Mouse (Mus musculus): Measurements from ENCODE around the gene Kalrn. TPM values are rescaled to one million over a fixed set of nuclear protein-coding genes. Genes with fewer than 3 reads are reported as not detected.
"Not testable (repeated sequence)": the region's sequence is repeated elsewhere in the genome, so short reads cannot be mapped to it uniquely, and the experiment has no call there.

The Kalrn gene
- polyA plus RNA-seq, 1 experiment from 2014 or later: 14.4 TPM

DNA sequence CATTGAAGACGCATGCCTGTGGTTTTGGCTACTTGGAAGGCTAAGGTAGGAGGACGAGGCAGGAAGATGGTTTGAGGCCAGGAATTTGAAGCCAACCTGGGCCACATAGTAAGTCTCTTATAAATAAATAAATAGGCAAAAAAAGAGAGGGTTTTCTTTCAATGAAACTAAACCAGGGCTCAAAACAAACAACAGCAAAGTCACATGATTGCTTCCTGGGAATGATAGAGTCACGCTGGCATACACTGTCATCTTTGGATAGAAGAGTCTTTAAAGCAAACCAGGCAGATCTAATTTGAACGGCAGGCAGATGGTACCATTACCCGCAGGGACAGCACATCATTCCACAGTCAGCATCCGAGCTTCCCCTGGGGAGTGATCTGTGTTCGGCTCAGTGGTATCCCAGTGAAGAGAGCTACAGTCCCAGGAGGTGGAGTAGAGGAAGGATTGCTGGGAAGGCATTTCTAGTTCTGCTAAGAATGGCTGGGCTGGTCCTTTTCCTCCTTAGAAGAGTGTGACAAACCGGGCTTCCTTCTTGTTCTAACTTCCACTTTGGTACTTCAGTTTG, 483.7 kb downstream of the Kalrn start:
- H3K9me3 ChIP-seq: no peaks in the 10 kb centered on the region
- H3K4me1 ChIP-seq (replicated peaks): peaks cover 26% of the 10 kb centered on the region
- ATAC-seq: no peak
- 61% methylated on average over 8 of the region's 8 CpGs for WGBS
- H3K4me3 ChIP-seq (replicated peaks): no peak overlapping the region
- no peaks in the 10 kb centered on the region for H3K27me3 ChIP-seq (replicated peaks)
- H3K36me3 ChIP-seq: no peaks in the 10 kb centered on the region
- no peak overlapping the region for H3K9ac ChIP-seq
- no peak overlapping the region for H3K4me2 ChIP-seq (replicated peaks)
- H3K27ac ChIP-seq: no peak overlapping the region

DNA sequence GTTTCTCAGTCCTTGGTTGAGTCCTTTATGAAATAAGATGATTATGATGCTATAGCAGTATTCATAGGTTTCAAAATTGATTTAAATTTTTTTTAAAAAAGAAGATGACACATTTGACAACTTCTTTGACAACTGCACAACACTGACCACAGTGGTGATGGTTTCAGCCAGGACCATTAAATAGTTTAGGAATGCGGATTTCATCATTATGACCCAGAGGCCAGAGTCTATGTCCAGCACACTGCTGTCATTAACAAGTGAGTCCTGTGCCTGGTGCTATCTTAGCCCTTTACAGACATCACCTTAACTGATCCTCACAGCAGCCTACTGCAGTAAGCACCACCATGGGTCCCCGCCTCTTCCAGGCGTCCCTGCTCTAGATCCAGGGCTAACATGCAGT, 484.3 kb downstream of the Kalrn start:
- no peak overlapping the region for H3K4me2 ChIP-seq (replicated peaks)
- H3K27me3 ChIP-seq (replicated peaks): no peaks in the 10 kb centered on the region
- H3K36me3 ChIP-seq: no peaks in the 10 kb centered on the region
- no peak for ATAC-seq
- H3K9ac ChIP-seq: no peak overlapping the region
- H3K4me1 ChIP-seq (replicated peaks): peaks cover 22% of the 10 kb centered on the region
- WGBS: 87% methylated on average over 3 of the region's 3 CpGs
- no peak overlapping the region for H3K4me3 ChIP-seq (replicated peaks)
- no peak overlapping the region for H3K27ac ChIP-seq
- H3K9me3 ChIP-seq: no peaks in the 10 kb centered on the region

DNA sequence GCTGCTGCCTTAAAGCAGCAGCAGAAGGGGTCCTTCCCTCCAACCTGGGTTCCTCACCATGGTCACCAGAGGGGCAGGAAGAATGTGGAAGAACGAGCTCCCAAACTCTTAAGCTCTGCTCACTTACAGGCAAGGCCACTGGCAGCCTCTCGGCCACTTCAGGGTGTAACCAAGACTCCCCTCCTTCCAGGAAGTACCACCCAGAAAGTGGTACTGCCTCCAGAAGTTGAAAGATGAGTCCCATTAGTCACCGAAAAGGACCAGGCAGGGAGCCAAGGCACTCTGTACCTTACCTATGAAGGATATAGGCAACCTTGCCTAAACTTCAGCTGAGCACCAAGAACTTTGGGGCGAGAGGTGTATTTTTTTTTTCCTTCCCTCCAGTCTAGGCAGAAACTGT, 485.0 kb downstream of the Kalrn start:
- Histone ChIP-seq H3K4me3 (replicated peaks) (no peak overlapping the region), H3K4me1 (replicated peaks) (peaks cover 17% of the 10 kb centered on the region), H3K9ac (no peak overlapping the region), H3K36me3 (no peaks in the 10 kb centered on the region), H3K27ac (no peak overlapping the region), H3K4me2 (replicated peaks) (no peak overlapping the region), H3K27me3 (replicated peaks) (no peaks in the 10 kb centered on the region), H3K9me3 (no peaks in the 10 kb centered on the region)
- no peak for ATAC-seq
- 50% methylated on average over 4 of the region's 4 CpGs for WGBS

DNA sequence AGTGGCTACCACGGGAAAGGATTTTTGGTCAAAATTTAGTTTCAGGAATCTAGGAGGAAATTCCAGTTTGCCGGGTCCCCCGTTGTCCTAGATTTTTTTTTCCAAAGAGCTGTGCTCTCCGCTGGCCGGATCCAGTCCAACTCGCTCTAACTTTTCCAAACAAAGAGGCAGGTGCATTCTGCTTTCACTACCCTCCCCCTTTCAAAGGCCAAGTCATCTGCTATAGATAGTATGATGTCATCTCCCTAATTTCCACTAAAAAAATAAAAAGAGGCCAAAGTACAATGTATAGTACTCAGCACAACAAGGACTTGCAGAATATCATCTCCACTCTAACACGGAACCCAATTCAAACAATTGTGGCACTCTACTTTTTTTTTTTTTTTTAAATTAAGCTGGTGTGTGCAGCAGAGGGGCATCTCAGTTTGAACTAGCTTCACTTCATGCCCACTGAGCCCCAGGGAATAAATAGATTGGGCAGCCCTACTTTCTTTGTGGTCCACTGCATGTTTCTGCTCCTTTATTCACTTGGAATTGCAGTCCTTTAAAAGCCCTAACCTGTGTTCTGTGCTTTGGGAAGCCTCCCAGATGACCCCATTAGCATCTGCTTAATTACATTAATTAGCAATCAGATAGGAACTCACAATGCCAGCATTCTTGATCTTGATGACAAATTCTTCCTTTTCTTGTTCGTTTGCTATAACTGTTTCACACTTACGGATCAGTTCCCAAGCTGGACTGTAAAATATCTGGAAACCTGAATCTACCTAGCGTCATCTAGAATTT, 489.0 kb downstream of the Kalrn start:
- Histone ChIP-seq H3K9me3 (no peaks in the 10 kb centered on the region), H3K27me3 (replicated peaks) (no peaks in the 10 kb centered on the region), H3K9ac (no peak overlapping the region), H3K36me3 (no peaks in the 10 kb centered on the region), H3K4me2 (replicated peaks) (no peak overlapping the region), H3K4me3 (replicated peaks) (no peak overlapping the region), H3K27ac (no peak overlapping the region), H3K4me1 (replicated peaks) (peaks cover 31% of the 10 kb centered on the region)
- WGBS: 68% methylated on average over 10 of the region's 10 CpGs
- no peak for ATAC-seq

DNA sequence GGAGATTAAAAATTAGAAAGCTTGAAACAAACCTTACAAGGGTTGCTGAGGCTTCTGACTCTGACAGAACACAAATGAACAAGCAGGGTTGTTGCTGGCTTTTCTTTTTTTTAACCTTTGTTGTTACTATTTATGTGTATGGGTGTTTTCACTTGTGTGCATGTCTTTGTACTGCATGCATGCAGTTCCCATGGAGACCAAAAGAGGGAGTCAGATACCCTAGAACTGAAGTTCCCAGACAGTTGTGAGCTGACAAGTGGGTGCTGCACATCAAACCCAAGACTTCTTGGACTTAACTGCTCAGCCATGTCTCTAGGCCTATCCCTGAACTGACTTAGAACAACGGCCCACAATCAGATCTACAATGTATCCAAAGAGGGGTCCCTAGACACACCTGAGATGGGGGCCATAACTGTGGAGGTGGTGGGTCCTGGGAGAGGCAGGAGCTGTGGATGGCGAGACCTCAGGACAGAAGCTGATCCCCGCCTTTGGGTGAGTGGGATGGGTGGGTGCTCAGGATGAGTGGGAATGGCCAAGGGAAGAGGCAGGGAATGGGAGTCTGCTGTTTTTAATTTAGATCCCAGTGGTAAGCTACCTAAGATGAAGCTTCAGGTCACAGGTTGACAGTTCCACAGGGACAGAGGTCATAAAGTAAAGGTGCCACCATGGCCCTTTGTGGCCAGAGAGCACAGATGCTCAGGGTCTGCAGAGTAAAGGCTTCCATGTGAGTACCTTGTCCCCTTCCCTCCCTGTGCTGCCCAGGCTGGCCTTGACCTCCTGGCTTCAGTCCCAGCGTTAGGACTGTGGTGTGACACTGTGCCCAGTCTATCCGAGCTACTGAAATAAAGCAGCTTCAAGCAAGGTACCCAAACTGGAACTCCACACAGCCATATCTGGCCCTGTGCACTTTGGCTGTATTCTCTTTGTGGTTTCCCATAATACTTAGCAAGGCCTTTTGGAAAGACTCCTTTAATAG, 490.6 kb downstream of the Kalrn start:
- no peak overlapping the region for H3K9ac ChIP-seq
- H3K27ac ChIP-seq: peak overlapping the region; percentile 88
- no peaks in the 10 kb centered on the region for H3K36me3 ChIP-seq
- no peak for ATAC-seq
- 0 out of 2 replicates have a peak overlapping the region, but pooled peaks have one; percentile 1 for H3K4me2 ChIP-seq (replicated peaks)
- H3K4me3 ChIP-seq (replicated peaks): no peak overlapping the region
- WGBS: 90% methylated on average over 5 of the region's 5 CpGs
- no peaks in the 10 kb centered on the region for H3K27me3 ChIP-seq (replicated peaks)
- peaks cover 25% of the 10 kb centered on the region for H3K4me1 ChIP-seq (replicated peaks)
- no peaks in the 10 kb centered on the region for H3K9me3 ChIP-seq

DNA sequence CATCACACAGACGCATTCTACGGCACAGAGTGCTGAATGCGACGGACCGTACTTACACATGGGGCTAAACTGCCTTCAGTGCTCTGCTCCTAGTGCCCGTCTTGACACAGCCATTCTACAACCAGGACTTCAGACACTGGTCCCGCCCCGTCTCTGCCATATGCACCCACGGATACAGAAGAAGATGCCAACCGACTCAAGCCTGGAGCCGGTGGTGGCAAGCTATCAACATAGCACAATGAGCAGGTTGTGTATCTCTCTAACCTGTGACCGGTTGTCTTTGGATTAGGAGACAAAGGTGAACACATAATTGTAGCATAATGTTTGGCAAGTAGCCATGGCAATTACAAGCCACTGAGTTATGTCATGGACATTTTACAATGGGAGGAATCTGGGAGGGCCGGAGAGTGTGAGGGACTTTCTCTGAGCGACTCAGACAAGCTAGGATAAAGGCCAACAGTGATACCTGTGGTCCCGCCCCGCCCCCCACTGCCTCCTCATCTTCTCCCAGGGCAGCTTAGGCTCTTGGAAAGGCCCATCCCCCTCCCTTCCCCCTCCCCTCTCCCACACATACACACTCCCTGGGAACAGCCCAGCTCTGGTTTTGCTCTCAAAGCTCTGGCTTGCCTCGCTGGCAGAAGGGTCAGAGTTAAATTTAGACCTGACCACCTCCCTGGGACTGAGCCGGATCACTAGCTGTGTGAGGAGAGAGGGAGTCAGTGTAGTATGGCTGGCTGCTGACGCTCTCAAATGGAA, 491.5 kb downstream of the Kalrn start:
- H3K4me3 ChIP-seq (replicated peaks): no peak overlapping the region
- WGBS: 34% methylated on average over 19 of the region's 19 CpGs
- H3K4me2 ChIP-seq (replicated peaks): peak overlapping the region; percentile 2
- H3K36me3 ChIP-seq: no peaks in the 10 kb centered on the region
- no peak overlapping the region for H3K9ac ChIP-seq
- peak; percentile 71 for ATAC-seq
- no peaks in the 10 kb centered on the region for H3K27me3 ChIP-seq (replicated peaks)
- peak overlapping the region; percentile 88 for H3K27ac ChIP-seq
- H3K9me3 ChIP-seq: no peaks in the 10 kb centered on the region
- H3K4me1 ChIP-seq (replicated peaks): peaks cover 22% of the 10 kb centered on the region

DNA sequence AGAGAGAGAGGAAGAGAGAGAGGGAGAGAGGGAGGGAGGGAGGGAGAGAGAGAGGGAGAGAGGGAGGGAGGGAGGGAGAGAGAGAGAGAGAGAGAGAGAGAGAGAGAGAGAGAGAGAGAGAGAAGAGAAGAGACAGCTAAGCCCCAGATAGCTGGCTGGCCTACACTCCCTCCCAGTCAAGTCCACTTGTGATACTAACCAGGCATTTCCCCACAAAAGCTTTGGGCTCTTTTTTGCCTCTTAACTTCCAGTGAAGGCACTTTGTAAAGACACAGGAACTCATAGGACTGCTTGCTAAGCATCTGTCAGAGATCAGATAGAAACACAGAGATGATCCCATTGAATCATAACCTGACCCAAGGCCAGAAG, 492.0 kb downstream of the Kalrn start:
- H3K9ac ChIP-seq; H3K4me3 ChIP-seq (replicated peaks); H3K9me3 ChIP-seq; H3K36me3 ChIP-seq; H3K27me3 ChIP-seq (replicated peaks): not testable (repeated sequence)
- peaks cover 21% of the 10 kb centered on the region for H3K4me1 ChIP-seq (replicated peaks)
- peak; percentile 58 for ATAC-seq
- H3K27ac ChIP-seq: peak overlapping the region; percentile 88
- H3K4me2 ChIP-seq (replicated peaks): peak overlapping the region; percentile 2

DNA sequence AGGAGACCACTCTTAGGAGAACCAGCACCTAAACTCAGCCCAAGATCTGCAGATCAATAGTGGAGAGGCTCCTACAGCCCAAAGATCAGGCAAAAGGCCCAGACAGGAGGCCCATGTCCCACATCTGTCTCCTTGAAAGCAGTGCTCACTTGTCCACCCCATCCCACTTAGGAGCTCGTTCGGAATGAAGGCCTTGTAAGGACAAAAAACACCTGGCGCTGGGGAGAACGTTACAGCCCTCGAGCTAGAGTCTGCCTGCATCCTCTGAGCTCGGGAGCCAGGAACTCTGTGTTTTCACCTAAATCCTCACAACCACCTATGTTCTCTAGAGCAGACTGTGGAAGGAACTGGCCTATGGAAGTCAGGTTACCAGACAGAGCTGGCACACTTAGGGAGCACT, 492.5 kb downstream of the Kalrn start:
- no peak overlapping the region for H3K4me2 ChIP-seq (replicated peaks)
- H3K4me3 ChIP-seq (replicated peaks): no peak overlapping the region
- H3K4me1 ChIP-seq (replicated peaks): peaks cover 18% of the 10 kb centered on the region
- peak; percentile 61 for ATAC-seq
- H3K36me3 ChIP-seq: no peaks in the 10 kb centered on the region
- no peaks in the 10 kb centered on the region for H3K9me3 ChIP-seq
- WGBS: 32% methylated on average over 6 of the region's 6 CpGs
- H3K27ac ChIP-seq: peak overlapping the region; percentile 88
- no peak overlapping the region for H3K9ac ChIP-seq
- no peaks in the 10 kb centered on the region for H3K27me3 ChIP-seq (replicated peaks)

DNA sequence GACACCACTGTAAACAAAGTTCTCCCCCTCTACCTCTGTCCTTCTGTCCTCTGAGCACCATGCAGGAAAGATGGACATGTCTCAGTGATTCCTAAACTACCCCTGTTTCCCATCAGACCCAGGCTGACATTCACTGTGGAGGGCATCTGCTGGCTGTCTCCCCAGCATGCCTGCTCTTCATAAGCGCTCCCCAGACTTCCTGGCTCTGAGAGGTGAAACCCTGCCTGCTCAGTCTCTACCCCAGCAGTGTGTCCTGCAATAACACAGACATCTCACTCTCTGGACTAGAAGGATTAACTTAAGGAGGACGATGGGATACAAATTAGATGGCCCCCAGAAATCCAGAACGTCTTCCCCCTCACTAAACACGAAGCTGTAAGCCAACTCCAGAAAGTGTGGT, 493.8 kb downstream of the Kalrn start:
- no peak overlapping the region for H3K4me3 ChIP-seq (replicated peaks)
- no peak overlapping the region for H3K4me2 ChIP-seq (replicated peaks)
- H3K9me3 ChIP-seq: no peaks in the 10 kb centered on the region
- no peaks in the 10 kb centered on the region for H3K36me3 ChIP-seq
- no peak overlapping the region for H3K9ac ChIP-seq
- WGBS: 53% methylated on average over 4 of the region's 4 CpGs
- H3K27me3 ChIP-seq (replicated peaks): no peaks in the 10 kb centered on the region
- no peak for ATAC-seq
- peaks cover 18% of the 10 kb centered on the region for H3K4me1 ChIP-seq (replicated peaks)
- H3K27ac ChIP-seq: peak overlapping the region; percentile 10; the same call in 1 of the 2 replicates

DNA sequence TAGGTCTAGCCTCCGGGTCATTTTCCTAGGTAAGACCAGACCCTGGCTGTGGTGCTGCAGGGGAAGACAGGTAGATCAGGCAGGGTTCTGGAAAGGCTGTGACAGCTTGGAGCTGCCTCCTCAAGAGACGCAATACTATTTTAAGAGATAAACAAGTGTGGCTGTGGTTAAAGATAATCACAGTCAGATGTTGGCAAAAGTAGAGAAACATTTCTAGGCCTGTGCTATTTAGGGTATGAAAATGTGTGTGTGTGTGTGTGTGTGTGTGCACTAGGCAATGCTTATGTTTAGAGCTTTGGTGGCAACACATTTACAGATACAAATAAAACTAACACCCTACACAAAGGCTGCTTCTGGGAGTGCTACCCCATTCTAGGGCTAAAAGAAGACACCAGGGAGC, 494.6 kb downstream of the Kalrn start:
- 68% methylated on average over 2 of the region's 2 CpGs for WGBS
- no peaks in the 10 kb centered on the region for H3K27me3 ChIP-seq (replicated peaks)
- H3K9me3 ChIP-seq: 0 out of 2 replicates have a peak, but pooled peaks cover 3% of the 10 kb centered on the region
- H3K4me2 ChIP-seq (replicated peaks): no peak overlapping the region
- H3K4me3 ChIP-seq (replicated peaks): no peak overlapping the region
- H3K9ac ChIP-seq: no peak overlapping the region
- no peaks in the 10 kb centered on the region for H3K36me3 ChIP-seq
- no peak for ATAC-seq
- H3K4me1 ChIP-seq (replicated peaks): peaks cover 18% of the 10 kb centered on the region
- H3K27ac ChIP-seq: peak overlapping the region; percentile 10; the same call in 1 of the 2 replicates

DNA sequence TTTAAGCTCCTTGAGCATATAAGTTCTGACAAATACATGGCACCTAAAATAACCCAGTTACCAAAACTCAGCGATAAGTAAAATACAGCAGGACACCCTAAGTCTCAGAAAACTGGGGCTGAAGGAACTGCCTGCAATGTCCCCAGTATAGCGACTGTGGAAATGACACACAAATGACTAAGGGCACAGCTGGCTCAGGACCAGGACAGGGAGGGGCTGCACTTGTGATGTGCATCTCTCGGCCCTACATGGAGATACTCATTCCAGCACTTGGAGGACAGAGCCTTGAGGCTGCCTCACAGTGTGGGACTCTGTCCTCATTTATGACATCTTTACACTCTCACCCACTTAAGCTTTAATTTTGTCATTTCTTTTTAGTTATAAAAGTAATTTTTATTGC, 497.2 kb downstream of the Kalrn start:
- ATAC-seq: no peak
- Histone ChIP-seq H3K27me3 (replicated peaks) (no peaks in the 10 kb centered on the region), H3K4me1 (replicated peaks) (peaks cover 8% of the 10 kb centered on the region), H3K27ac (no peak overlapping the region), H3K9me3 (0 out of 2 replicates have a peak, but pooled peaks cover 3% of the 10 kb centered on the region), H3K36me3 (no peaks in the 10 kb centered on the region), H3K4me3 (replicated peaks) (no peak overlapping the region), H3K4me2 (replicated peaks) (no peak overlapping the region), H3K9ac (no peak overlapping the region)
- 79% methylated on average over 3 of the region's 3 CpGs for WGBS

DNA sequence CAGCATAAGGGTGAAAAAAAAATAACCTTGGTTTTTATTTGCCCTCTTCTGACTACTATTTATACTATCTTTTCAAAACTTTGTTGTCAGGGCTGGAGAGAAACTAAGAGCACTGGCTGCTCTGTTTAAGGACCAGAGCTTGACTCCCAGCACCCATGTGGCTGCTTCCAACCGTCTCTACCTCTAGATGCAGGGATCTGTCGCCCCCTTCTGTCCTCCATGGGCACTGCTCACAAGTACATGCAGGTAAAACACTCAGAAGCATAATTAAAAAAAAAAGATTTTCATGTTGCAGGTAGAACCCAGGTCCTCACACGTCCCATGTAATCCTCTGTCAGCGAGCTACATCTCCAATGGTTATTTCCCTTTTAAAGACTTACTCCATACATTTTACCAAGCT, 499.4 kb downstream of the Kalrn start:
- WGBS: 93% methylated on average over 4 of the region's 4 CpGs
- H3K4me1 ChIP-seq (replicated peaks): 0 out of 2 replicates have a peak, but pooled peaks cover 3% of the 10 kb centered on the region

More for the DNA sequence above, 499.4 kb downstream of the Kalrn start:
- Histone ChIP-seq H3K4me2 (replicated peaks) (no peak overlapping the region), H3K9me3 (0 out of 2 replicates have a peak, but pooled peaks cover 3% of the 10 kb centered on the region), H3K27ac (no peak overlapping the region), H3K4me3 (replicated peaks) (no peak overlapping the region), H3K36me3 (no peaks in the 10 kb centered on the region), H3K27me3 (replicated peaks) (no peaks in the 10 kb centered on the region), H3K9ac (no peak overlapping the region)
- no peak for ATAC-seq
